Mouse (Mus musculus) forebrain, embryonic 14.5 days (tissue): ENCODE data around the gene Plce1. TPM values are rescaled to one million over a fixed set of nuclear protein-coding genes. Genes with fewer than 3 reads are reported as not detected.

Experiments used
- ATAC-seq: fragments of 200-750 bp; cut with Nextera tagmentation; 2 replicates; pipeline ENCODE4 v1.8.0; 2017; ENCODE audit warnings: mild to moderate bottlenecking, moderate library complexity
- DNase-seq: peaks from one replicate; pipeline ENCODE4 v3.0.0-alpha.2; 2015; ENCODE audit warnings: low spot score
- H3K27ac ChIP-seq: fragments of 300-500 bp; sonication (generic); 2 replicates; pipeline ENCODE4 v1.5.1; 2014; ENCODE audit warnings: low read depth, mild to moderate bottlenecking, control low read depth, low read length, moderate library complexity
- H3K27me3 ChIP-seq: fragments of 300-500 bp; sonication (generic); replicated peaks from 2 replicates; pipeline ENCODE4 v1.6.1; 2014; ENCODE audit warnings: low read length, control low read depth, mixed read lengths; ENCODE audit not compliant: control insufficient read depth, insufficient read depth
- H3K36me3 ChIP-seq: fragments of 300-500 bp; sonication (generic); 2 replicates; pipeline ENCODE4 v1.6.1; 2014; ENCODE audit warnings: low read length, control low read depth; ENCODE audit not compliant: control insufficient read depth, insufficient read depth
- H3K4me1 ChIP-seq: fragments of 300-500 bp; sonication (generic); 2 replicates; pipeline ENCODE4 v1.6.1; 2014; ENCODE audit warnings: antibody characterized with exemption, low read length, control low read depth; ENCODE audit not compliant: control insufficient read depth, insufficient read depth
- H3K4me2 ChIP-seq: fragments of 300-500 bp; sonication (generic); 2 replicates; pipeline ENCODE4 v1.6.1; 2014; ENCODE audit warnings: mild to moderate bottlenecking, control low read depth, low read length
- H3K4me3 ChIP-seq: fragments of 300-500 bp; sonication (generic); 2 replicates; pipeline ENCODE4 v1.5.1; 2014; ENCODE audit warnings: low read depth, low read length, control low read depth
- H3K9ac ChIP-seq: fragments of 300-500 bp; sonication (generic); 2 replicates; pipeline ENCODE4 v1.6.1; 2014; ENCODE audit warnings: mild to moderate bottlenecking, low read length, control low read depth, moderate library complexity
- H3K9me3 ChIP-seq: fragments of 300-500 bp; sonication (generic); replicated peaks from 2 replicates; pipeline ENCODE4 v1.6.1; 2016; ENCODE audit warnings: low read length, control low read depth, mixed read lengths; ENCODE audit not compliant: control insufficient read depth
- WGBS: fragments of 180-500 bp; shearing (Covaris S2); extraction: QIAGEN DNeasy Blood & Tissue Kit; methylation state at CpG from one replicate; pipeline ENCODE4 v1.1.7; 2014; 5-methylcytosine and 5-hydroxymethylcytosine counted together
- polyA plus RNA-seq: library from polyadenylated mRNA; unstranded; fragments of >200 nt; fragmentation: Nextera tagmentation; extraction: Ambion mirVana; gene quantifications from 2 replicates; pipeline ENCODE4 v1.2.1, GENCODE M21; 2014

Plce1 gene
- polyA plus RNA-seq, 1 experiment from 2014 or later = 3.4 TPM

- Histone ChIP-seq H3K4me3 (peak overlapping the region; percentile 64), H3K9me3 (no peaks in the 10 kb centered on the region), H3K27me3 (peaks cover 13% of the 10 kb centered on the region), H3K36me3 (no peaks in the 10 kb centered on the region), H3K4me2 (peak overlapping the region; percentile 95), H3K4me1 (peaks cover 25% of the 10 kb centered on the region; the same call in 1 of the 2 replicates), H3K27ac (no peak overlapping the region), H3K9ac (peak overlapping the region; percentile 76)
- ATAC-seq (no peak), DNase-seq (peak; percentile 15)
- WGBS = 21% methylated on average over 19 of the region's 19 CpGs
These were observed 1.7 kb downstream of the Plce1 start for GRCm38 (mm10) chr19:38482406-38483181.

- ATAC-seq (no peak), DNase-seq (no peak)
- Histone ChIP-seq H3K9ac (no peak overlapping the region), H3K27me3 (peaks cover 13% of the 10 kb centered on the region), H3K27ac (no peak overlapping the region), H3K4me3 (no peak overlapping the region), H3K4me2 (no peak overlapping the region), H3K4me1 (peaks cover 24% of the 10 kb centered on the region), H3K36me3 (no peaks in the 10 kb centered on the region), H3K9me3 (no peaks in the 10 kb centered on the region)
- WGBS = 5% methylated on average over 11 of the region's 11 CpGs
These were observed 5.1 kb downstream of the Plce1 start for GRCm38 (mm10) chr19:38485779-38486555.

GRCm38 (mm10) chr19:38487501-38487900, 6.6 kb downstream of the Plce1 start:
- DNase-seq = peak; percentile 10
- H3K36me3 ChIP-seq = no peaks in the 10 kb centered on the region
- ATAC-seq = 0 out of 2 replicates have a peak, but pooled peaks have one; percentile 32
- H3K4me2 ChIP-seq = no peak overlapping the region
- no peak overlapping the region for H3K4me3 ChIP-seq
- peaks cover 11% of the 10 kb centered on the region for H3K27me3 ChIP-seq
- WGBS = 7% methylated on average over 4 of the region's 4 CpGs
- no peak overlapping the region for H3K9ac ChIP-seq
- H3K9me3 ChIP-seq = no peaks in the 10 kb centered on the region
- H3K27ac ChIP-seq = no peak overlapping the region
- H3K4me1 ChIP-seq = peaks cover 17% of the 10 kb centered on the region

GRCm38 (mm10) chr19:38488103-38488912, 7.4 kb downstream of the Plce1 start:
- WGBS = 17% methylated on average over 9 of the region's 9 CpGs
- H3K9ac ChIP-seq = peak overlapping the region; percentile 13; the same call in 1 of the 2 replicates
- ATAC-seq (no peak; the same call in 1 of the 2 replicates), DNase-seq (peak; percentile 55)
- H3K36me3 ChIP-seq = no peaks in the 10 kb centered on the region
- peaks cover 13% of the 10 kb centered on the region for H3K4me1 ChIP-seq
- H3K4me2 ChIP-seq = 0 out of 2 replicates have a peak overlapping the region, but pooled peaks have one; percentile 10
- no peaks in the 10 kb centered on the region for H3K9me3 ChIP-seq
- H3K4me3 ChIP-seq = no peak overlapping the region
- H3K27ac ChIP-seq = no peak overlapping the region
- peaks cover 6% of the 10 kb centered on the region for H3K27me3 ChIP-seq

GRCm38 (mm10) chr19:38498233-38498632, 17.3 kb downstream of the Plce1 start:
- no peaks in the 10 kb centered on the region for H3K36me3 ChIP-seq
- WGBS = 87% methylated on average over 5 of the region's 5 CpGs
- H3K9me3 ChIP-seq = no peaks in the 10 kb centered on the region
- H3K27me3 ChIP-seq = no peaks in the 10 kb centered on the region
- H3K9ac ChIP-seq = no peak overlapping the region
- no peak overlapping the region for H3K4me3 ChIP-seq
- DNase-seq (no peak), ATAC-seq (no peak)
- no peaks in the 10 kb centered on the region for H3K4me1 ChIP-seq
- no peak overlapping the region for H3K27ac ChIP-seq
- H3K4me2 ChIP-seq = no peak overlapping the region

GRCm38 (mm10) chr19:38504597-38504996, 23.7 kb downstream of the Plce1 start:
- ATAC-seq = no peak
- H3K4me3 ChIP-seq = no peak overlapping the region
- WGBS = 71% methylated on average over 3 of the region's 3 CpGs

GRCm38 (mm10) chr19:38506131-38506530, 25.2 kb downstream of the Plce1 start:
- Histone ChIP-seq H3K27me3 (no peaks in the 10 kb centered on the region), H3K27ac (no peak overlapping the region), H3K9me3 (no peaks in the 10 kb centered on the region), H3K4me2 (no peak overlapping the region), H3K4me3 (no peak overlapping the region), H3K9ac (no peak overlapping the region), H3K4me1 (no peaks in the 10 kb centered on the region), H3K36me3 (no peaks in the 10 kb centered on the region)
- DNase-seq (no peak), ATAC-seq (no peak)
- 80% methylated on average over 7 of the region's 7 CpGs for WGBS

More at GRCm38 (mm10) chr19:38504597-38504996, 23.7 kb downstream of the Plce1 start:
- Histone ChIP-seq H3K27me3 (no peaks in the 10 kb centered on the region), H3K9ac (no peak overlapping the region), H3K4me1 (no peaks in the 10 kb centered on the region), H3K27ac (no peak overlapping the region), H3K9me3 (no peaks in the 10 kb centered on the region), H3K4me2 (no peak overlapping the region), H3K36me3 (no peaks in the 10 kb centered on the region)
- no peak for DNase-seq

GRCm38 (mm10) chr19:38507251-38507965, 26.5 kb downstream of the Plce1 start:
- Histone ChIP-seq H3K4me1 (no peaks in the 10 kb centered on the region), H3K4me3 (no peak overlapping the region), H3K9ac (no peak overlapping the region), H3K27ac (0 out of 2 replicates have a peak overlapping the region, but pooled peaks have one; percentile 4), H3K4me2 (no peak overlapping the region), H3K36me3 (no peaks in the 10 kb centered on the region), H3K27me3 (no peaks in the 10 kb centered on the region), H3K9me3 (no peaks in the 10 kb centered on the region)
- DNase-seq (peak; percentile 65), ATAC-seq (peak; percentile 70)
- WGBS = 40% methylated on average over 12 of the region's 12 CpGs
